Mouse (Mus musculus): ENCODE data around the gene Lrrtm4. TPM values are rescaled to one million over a fixed set of nuclear protein-coding genes. Genes with fewer than 3 reads are reported as not detected.

The Lrrtm4 gene
- total and polyA plus RNA-seq, 3 experiments, result not detected

GRCm38 (mm10) chr6:80733416-80733815 lies 714.7 kb downstream of the Lrrtm4 start:
- H3K4me1 ChIP-seq (ENCODE audit: control insufficient read depth in 1 of 2, insufficient read depth in 2 of 2, low read length in 2 of 2), result no peaks in the 10 kb centered on the region
- no peaks in the 10 kb centered on the region for H3K27me3 ChIP-seq (ENCODE audit: control insufficient read depth in 1 of 2, insufficient read depth in 2 of 2, low read length in 2 of 2)
- no peaks in the 10 kb centered on the region for H3K79me2 ChIP-seq (ENCODE audit: control insufficient read depth, insufficient read depth, low read length, poor library complexity)
- no peak overlapping the region for H3K27ac ChIP-seq (ENCODE audit: control insufficient read depth, low read depth, low read length)
- TF ChIP-seq MYC (IDR thresholded peaks at IDR 0.05; ENCODE audit: low read depth, low read length) (no peak), USF1 (IDR thresholded peaks at IDR 0.05; ENCODE audit: low read depth, low read length) (no peak), MYB (IDR thresholded peaks at IDR 0.05; ENCODE audit: low read depth, low read length) (no peak), CHD2 (IDR thresholded peaks at IDR 0.05; ENCODE audit: low read length) (no peak), USF2 (IDR thresholded peaks at IDR 0.05; ENCODE audit: borderline replicate concordance in 1 of 2, insufficient read depth in 1 of 2, low read depth in 1 of 2, low read length in 2 of 2) (no peak)
- no peaks in the 10 kb centered on the region for H3K9me3 ChIP-seq (replicated peaks; ENCODE audit: insufficient read depth, low read length)
- no peak for DNase-seq (ENCODE audit: low read depth, low spot score)
- H3K36me3 ChIP-seq (ENCODE audit: control insufficient read depth in 1 of 2, insufficient read depth in 2 of 2, low read length in 2 of 2), result no peaks in the 10 kb centered on the region
- H3K9ac ChIP-seq (ENCODE audit: control insufficient read depth, low read depth, low read length, poor library complexity, severe bottlenecking), result no peak overlapping the region
- H3K4me3 ChIP-seq (ENCODE audit: control insufficient read depth in 1 of 2, insufficient read depth in 1 of 2, low read depth in 2 of 2, low read length in 2 of 2), result no peak overlapping the region

GRCm38 (mm10) chr6:80750769-80751168 lies 732.1 kb downstream of the Lrrtm4 start:
- DNase-seq (ENCODE audit: low read depth, low spot score), result no peak
- Histone ChIP-seq H3K27me3 (ENCODE audit: control insufficient read depth in 1 of 2, insufficient read depth in 2 of 2, low read length in 2 of 2) (no peaks in the 10 kb centered on the region), H3K4me1 (ENCODE audit: control insufficient read depth in 1 of 2, insufficient read depth in 2 of 2, low read length in 2 of 2) (no peaks in the 10 kb centered on the region), H3K4me3 (ENCODE audit: control insufficient read depth in 1 of 2, insufficient read depth in 1 of 2, low read depth in 2 of 2, low read length in 2 of 2) (no peak overlapping the region), H3K9me3 (replicated peaks; ENCODE audit: insufficient read depth, low read length) (no peaks in the 10 kb centered on the region), H3K27ac (ENCODE audit: control insufficient read depth, low read depth, low read length) (no peak overlapping the region), H3K9ac (ENCODE audit: control insufficient read depth, low read depth, low read length, poor library complexity, severe bottlenecking) (no peak overlapping the region), H3K79me2 (ENCODE audit: control insufficient read depth, insufficient read depth, low read length, poor library complexity) (no peaks in the 10 kb centered on the region), H3K36me3 (ENCODE audit: control insufficient read depth in 1 of 2, insufficient read depth in 2 of 2, low read length in 2 of 2) (no peaks in the 10 kb centered on the region)
- no peak for TF ChIP-seq GABPA (IDR thresholded peaks at IDR 0.05; ENCODE audit: low read depth, low read length)
- no peak for TF ChIP-seq USF2 (IDR thresholded peaks at IDR 0.05; ENCODE audit: borderline replicate concordance in 1 of 2, insufficient read depth in 1 of 2, low read depth in 1 of 2, low read length in 2 of 2)
- TF ChIP-seq USF1 (IDR thresholded peaks at IDR 0.05; ENCODE audit: low read depth, low read length), result no peak
- no peak for TF ChIP-seq MAFK (IDR thresholded peaks at IDR 0.05; ENCODE audit: borderline replicate concordance, low read depth, low read length)

- no peak overlapping the region for H3K4me3 ChIP-seq (ENCODE audit: control insufficient read depth in 1 of 2, insufficient read depth in 1 of 2, low read depth in 2 of 2, low read length in 2 of 2)
- H3K27me3 ChIP-seq (ENCODE audit: control insufficient read depth in 1 of 2, insufficient read depth in 2 of 2, low read length in 2 of 2), result no peaks in the 10 kb centered on the region
- TF ChIP-seq MEF2A (IDR thresholded peaks at IDR 0.05; ENCODE audit: extremely low read depth, insufficient replicate concordance, low read depth, low read length, poor library complexity, severe bottlenecking) (no peak), EP300 (IDR thresholded peaks at IDR 0.05; ENCODE audit: low read depth in 1 of 2, low read length in 2 of 2) (no peak), ZMIZ1 (IDR thresholded peaks at IDR 0.05; ENCODE audit: low read depth, low read length) (no peak), MAZ (IDR thresholded peaks at IDR 0.05; ENCODE audit: low read depth, low read length) (no peak), SIN3A (IDR thresholded peaks at IDR 0.05; ENCODE audit: low read length) (no peak), TAL1 (IDR thresholded peaks at IDR 0.05; ENCODE audit: low read length) (no peak), MXI1 (IDR thresholded peaks at IDR 0.05; ENCODE audit: low read depth, low read length) (no peak), TCF12 (IDR thresholded peaks at IDR 0.05; ENCODE audit: low read depth, low read length) (no peak), SMC3 (IDR thresholded peaks at IDR 0.05; ENCODE audit: low read depth, low read length) (no peak), MAFK (IDR thresholded peaks at IDR 0.05; ENCODE audit: borderline replicate concordance, low read depth, low read length) (no peak), GATA1 (IDR thresholded peaks at IDR 0.05; ENCODE audit: low read depth, low read length) (no peak), RAD21 (IDR thresholded peaks at IDR 0.05; ENCODE audit: low read depth, low read length) (no peak), UBTF (IDR thresholded peaks at IDR 0.05; ENCODE audit: borderline replicate concordance, insufficient read depth, low read depth, low read length) (no peak), TBP (IDR thresholded peaks at IDR 0.05; ENCODE audit: low read depth, low read length) (no peak), ELF1 (IDR thresholded peaks at IDR 0.05; ENCODE audit: low read depth, low read length) (no peak), NELFE (IDR thresholded peaks at IDR 0.05; ENCODE audit: low read depth, low read length) (no peak), MAX (IDR thresholded peaks at IDR 0.05; ENCODE audit: low read length) (no peak), POLR2AphosphoS5 (IDR thresholded peaks at IDR 0.05; ENCODE audit: borderline replicate concordance, low read depth, low read length) (no peak), JUND (IDR thresholded peaks at IDR 0.05; ENCODE audit: low read depth, low read length) (no peak)
- no peaks in the 10 kb centered on the region for H3K79me2 ChIP-seq (ENCODE audit: control insufficient read depth, insufficient read depth, low read length, poor library complexity)
- H3K9ac ChIP-seq (ENCODE audit: control insufficient read depth, low read depth, low read length, poor library complexity, severe bottlenecking), result no peak overlapping the region
- DNase-seq (ENCODE audit: low read depth, low spot score), result no peak
- H3K27ac ChIP-seq (ENCODE audit: control insufficient read depth, low read depth, low read length), result no peak overlapping the region
- H3K36me3 ChIP-seq (ENCODE audit: control insufficient read depth in 1 of 2, insufficient read depth in 2 of 2, low read length in 2 of 2), result no peaks in the 10 kb centered on the region
- no peaks in the 10 kb centered on the region for H3K4me1 ChIP-seq (ENCODE audit: control insufficient read depth in 1 of 2, insufficient read depth in 2 of 2, low read length in 2 of 2)
- H3K9me3 ChIP-seq (replicated peaks; ENCODE audit: insufficient read depth, low read length), result no peaks in the 10 kb centered on the region
Measured at GRCm38 (mm10) chr6:80760641-80761204, 742.0 kb downstream of the Lrrtm4 start.

Measured in MEL (cell line).